Comparison of ENCODE assay signal across 8 mouse cellular contexts in genomic region chr2:143837291-143837701, GRCm38 (mm10). TPM values are rescaled to one million over a fixed set of nuclear protein-coding genes. Genes with fewer than 3 reads are reported as not detected.
DNase-seq lines count a peak whose midpoint lies in the region; ATAC-seq and TF ChIP-seq lines count a peak whose summit lies in the region.

No protein-coding gene starts in this region.

- H3K9ac ChIP-seq in forebrain, embryonic 11.5 days (ENCODE audit: low read length): no peak overlapping the region
- H3K9ac ChIP-seq in liver, embryonic 16.5 days (ENCODE audit: low read depth, low read length): no peak overlapping the region
- H3K9ac ChIP-seq in neural tube, embryonic 13.5 days: no peak overlapping the region

- H3K4me1 ChIP-seq in forebrain, embryonic 11.5 days (replicated peaks; ENCODE audit: control insufficient read depth, insufficient read depth, low read length): no peaks in the 10 kb centered on the region
- H3K4me1 ChIP-seq in liver, embryonic 16.5 days (ENCODE audit: control insufficient read depth, low read depth, low read length): peaks cover 7% of the 10 kb centered on the region
- H3K4me1 ChIP-seq in neural tube, embryonic 13.5 days (replicated peaks): peaks cover 3% of the 10 kb centered on the region; the same call in 1 of the 2 replicates
- H3K4me1 ChIP-seq in testis, adult 2 months (ENCODE audit: control insufficient read depth, insufficient read depth, low read length): peaks cover 3% of the 10 kb centered on the region

- DNase-seq in CD8-positive naive resting alpha-beta T cell, adult 2 months (ENCODE audit: low read depth in 2 of 2, low spot score in 2 of 2): peak; percentile 65 to 79
- peak; percentile 70 for DNase-seq in c-Kit-positive CD71-negative TER-119-negative erythroid progenitor cells, embryonic 14.5 days (ENCODE audit: low read depth)
- peak; percentile 81 for DNase-seq in forebrain, embryonic 11.5 days (ENCODE audit: low spot score)
- peak; percentile 76 to 86 for DNase-seq in heart, postnatal 10 days
- DNase-seq in kidney, postnatal 4 days: peak; percentile 78 to 81

- H3K4me2 ChIP-seq in forebrain, embryonic 11.5 days (ENCODE audit: low read depth, low read length, severe bottlenecking): peak overlapping the region; percentile 49
- H3K4me2 ChIP-seq in liver, embryonic 16.5 days (ENCODE audit: low read depth, low read length): peak overlapping the region; percentile 50
- H3K4me2 ChIP-seq in neural tube, embryonic 13.5 days: peak overlapping the region; percentile 51

- H3K27me3 ChIP-seq in forebrain, embryonic 11.5 days (ENCODE audit: control insufficient read depth, insufficient read depth, low read length): no peaks in the 10 kb centered on the region
- no peaks in the 10 kb centered on the region for H3K27me3 ChIP-seq in liver, embryonic 16.5 days (ENCODE audit: control insufficient read depth, insufficient read depth, low read depth, low read length)
- no peaks in the 10 kb centered on the region for H3K27me3 ChIP-seq in neural tube, embryonic 13.5 days
- H3K27me3 ChIP-seq in testis, adult 2 months (ENCODE audit: control insufficient read depth, insufficient read depth, low read length): no peaks in the 10 kb centered on the region

- ATAC-seq in forebrain, embryonic 11.5 days (replicated peaks; ENCODE audit: low FRiP score): peak; percentile 68
- ATAC-seq in liver, embryonic 16.5 days (ENCODE audit: low read depth): no peak
- peak; percentile 75 for ATAC-seq in neural tube, embryonic 13.5 days (ENCODE audit: low read depth)

- H3K27ac ChIP-seq in forebrain, embryonic 11.5 days (ENCODE audit: low read depth, low read length): no peak overlapping the region
- no peak overlapping the region for H3K27ac ChIP-seq in liver, embryonic 16.5 days (ENCODE audit: low read length)
- no peak overlapping the region for H3K27ac ChIP-seq in neural tube, embryonic 13.5 days (replicated peaks)
- H3K27ac ChIP-seq in testis, adult 2 months (ENCODE audit: control insufficient read depth, insufficient read depth, low read depth, low read length): no peak overlapping the region

- peak; percentile 40; the same call in 1 of the 2 replicates for TF ChIP-seq CTCF in testis, adult 2 months (IDR thresholded peaks at IDR 0.05; ENCODE audit: control insufficient read depth, insufficient read depth, insufficient replicate concordance, low read depth, low read length)

- 3% methylated on average over 8 of the region's 8 CpGs for WGBS in forebrain, embryonic 11.5 days
- 3% methylated on average over 8 of the region's 8 CpGs for WGBS in liver, embryonic 16.5 days (ENCODE audit: insufficient replicate concordance)
- WGBS in neural tube, embryonic 13.5 days: under 1% methylated on average over 8 of the region's 8 CpGs

- no peaks in the 10 kb centered on the region for H3K9me3 ChIP-seq in forebrain, embryonic 11.5 days (ENCODE audit: control insufficient read depth, low read length)
- no peaks in the 10 kb centered on the region for H3K9me3 ChIP-seq in liver, embryonic 16.5 days (replicated peaks; ENCODE audit: control insufficient read depth, low read length)
- H3K9me3 ChIP-seq in neural tube, embryonic 13.5 days: no peaks in the 10 kb centered on the region

- no peak for TF ChIP-seq POLR2A in testis, adult 2 months (IDR thresholded peaks at IDR 0.05; ENCODE audit: control insufficient read depth, low read depth, low read length)

- H3K4me3 ChIP-seq in forebrain, embryonic 11.5 days (ENCODE audit: low read depth, low read length): no peak overlapping the region; the same call in 1 of the 2 replicates
- peak overlapping the region; percentile 31; the same call in 1 of the 2 replicates for H3K4me3 ChIP-seq in liver, embryonic 16.5 days (ENCODE audit: low read depth, low read length)
- peak overlapping the region; percentile 21; the same call in 1 of the 2 replicates for H3K4me3 ChIP-seq in neural tube, embryonic 13.5 days
- no peak overlapping the region for H3K4me3 ChIP-seq in testis, adult 2 months (ENCODE audit: control insufficient read depth, low read depth, low read length)

- intact Hi-C loops in heart, postnatal 10 days (cut with DNase I): loop anchor here (1.0 to 5.0 kb wide), 4 partner anchors 30 to 615 kb away; no protein-coding TSS in a partner anchor

- H3K36me3 ChIP-seq in forebrain, embryonic 11.5 days (ENCODE audit: control insufficient read depth, insufficient read depth, low read length): no peaks in the 10 kb centered on the region
- H3K36me3 ChIP-seq in liver, embryonic 16.5 days (ENCODE audit: control insufficient read depth, insufficient read depth): no peaks in the 10 kb centered on the region
- no peaks in the 10 kb centered on the region for H3K36me3 ChIP-seq in neural tube, embryonic 13.5 days
- no peaks in the 10 kb centered on the region for H3K36me3 ChIP-seq in testis, adult 2 months (ENCODE audit: control insufficient read depth, insufficient read depth, low read length)

RNA-seq across cellular contexts. Expression of gene Bfsp1, which starts 25.7 kb away (rescaled TPM):
- 0.44 and 1.7 TPM in 2 replicates for polyA plus RNA-seq in forebrain, embryonic 11.5 days (2014; fragmentation: Nextera tagmentation; extraction: Ambion mirVana)
- total RNA-seq in heart, postnatal 10 days (2021): under 1 TPM; 0.62 to 0.82 TPM
- polyA plus RNA-seq in liver, embryonic 16.5 days (2015; fragmentation: Nextera tagmentation; extraction: Ambion mirVana): 0.11 and 0.13 TPM in 2 replicates
- polyA plus RNA-seq in neural tube, embryonic 13.5 days (2015; fragmentation: Nextera tagmentation; extraction: Ambion mirVana): 1.1 and 1.5 TPM in 2 replicates
- polyA plus RNA-seq in testis, adult 2 months (2012; rRNA removed): 0.68 and 0.70 TPM in 2 replicates

Comparison
In these comparisons a context has a peak if more than half of its experiments do, and no peak if none do; other contexts are left out.
1. H3K4me3 ChIP-seq: peak in liver, embryonic 16.5 days (single experiment) and neural tube, embryonic 13.5 days (single experiment); none in forebrain, embryonic 11.5 days (single experiment) and testis, adult 2 months (single experiment).
2. Peak in every context shown above with its lines, with median percentiles within 50 percentile points of each other: DNase-seq and H3K4me2 ChIP-seq.